Mouse (Mus musculus) spleen, adult 12 weeks (tissue): Measurements from ENCODE around the gene Dgkh.

Experiments
- DNase-seq: peaks from one replicate; pipeline ENCODE4 v3.0.0; 2022; ENCODE audit warnings: low spot score

Gene Dgkh

DNA sequence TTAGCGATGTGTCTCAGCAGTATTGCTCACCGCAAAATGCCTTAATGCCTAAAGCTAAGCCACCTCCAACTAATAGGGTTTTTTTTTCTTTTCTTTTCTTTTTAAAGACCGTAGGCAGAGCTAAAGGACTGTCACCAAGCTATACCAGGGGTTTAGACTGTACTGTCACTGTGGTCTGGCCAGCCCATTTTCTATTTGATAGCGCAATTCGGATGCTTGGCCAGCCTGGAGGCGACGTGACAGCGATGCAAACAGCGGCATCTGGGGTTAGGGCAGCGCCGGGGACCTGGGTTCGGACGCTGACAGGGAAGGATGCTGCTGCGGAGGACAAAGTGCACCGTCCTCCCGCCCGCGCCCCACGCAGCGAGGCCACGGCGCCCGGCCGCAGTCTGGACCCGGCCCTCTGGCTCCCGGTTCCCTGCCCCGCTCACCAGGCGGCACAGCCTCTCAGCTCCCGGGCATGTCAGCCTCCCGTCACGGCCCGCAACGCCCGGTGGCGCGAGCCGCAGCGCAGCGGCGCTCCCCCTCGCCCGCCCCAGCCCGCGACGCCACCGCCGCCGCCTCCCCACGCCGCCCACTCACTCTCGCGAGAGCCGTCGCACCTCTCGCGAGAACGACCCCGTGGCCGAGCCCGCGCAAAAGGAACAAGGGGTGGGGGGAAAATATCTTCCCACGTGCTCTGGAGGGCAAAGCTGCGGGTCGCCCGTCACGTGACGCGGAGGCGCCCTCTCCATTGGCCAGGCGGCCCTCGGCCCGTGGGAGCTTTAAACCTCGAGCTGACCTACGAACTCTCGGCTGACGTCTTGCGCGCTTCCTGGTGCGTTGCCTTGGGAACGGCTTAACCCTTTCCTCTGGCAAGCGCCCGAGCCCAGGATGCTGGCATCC lies 196.1 kb downstream of the Dgkh start, which contains the start of gene Akap11:
Akap11 (minus strand) TSS at position 528 of the 885 bp plus-strand sequence.
- peak; percentile 79 for DNase-seq

DNA sequence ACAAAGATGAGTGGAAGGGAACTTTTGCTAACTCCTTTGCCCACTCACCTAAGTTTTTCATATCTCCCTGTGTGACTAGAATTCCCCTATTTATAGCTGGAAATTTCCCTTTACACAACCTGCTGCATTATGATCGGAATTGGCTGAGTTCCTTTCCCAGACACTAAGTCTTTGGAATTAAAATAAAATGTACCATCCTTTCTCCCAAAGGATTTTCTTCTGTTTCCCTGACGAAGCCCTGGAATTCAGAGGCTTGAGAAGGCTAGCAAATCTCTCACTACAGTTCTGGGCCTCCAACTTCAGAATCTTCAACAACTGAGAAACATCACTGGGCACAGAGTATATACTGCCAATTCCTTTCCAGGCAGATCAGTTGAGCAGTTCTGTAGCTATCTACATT lies 197.2 kb downstream of the Dgkh start:
- no peak for DNase-seq

DNA sequence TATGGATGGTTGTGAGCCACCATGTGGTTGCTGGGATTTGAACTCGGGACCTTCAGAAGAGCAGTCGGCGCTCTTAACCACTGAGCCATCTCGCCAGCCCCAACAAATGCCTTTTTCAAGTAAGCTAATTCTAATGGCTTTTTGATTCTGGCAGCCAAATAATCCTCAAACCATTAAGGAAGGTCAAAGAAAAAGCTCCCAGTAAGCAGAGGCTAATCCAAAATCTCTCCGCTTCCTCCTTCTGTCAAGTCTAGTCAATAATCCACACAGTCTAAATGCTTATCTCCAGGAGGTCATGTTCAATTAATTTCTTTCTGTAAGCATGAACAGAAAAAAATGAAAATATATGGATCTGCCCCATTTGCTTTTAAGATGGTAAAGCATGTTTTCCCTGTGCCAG lies 197.9 kb downstream of the Dgkh start:
- no peak for DNase-seq

DNA sequence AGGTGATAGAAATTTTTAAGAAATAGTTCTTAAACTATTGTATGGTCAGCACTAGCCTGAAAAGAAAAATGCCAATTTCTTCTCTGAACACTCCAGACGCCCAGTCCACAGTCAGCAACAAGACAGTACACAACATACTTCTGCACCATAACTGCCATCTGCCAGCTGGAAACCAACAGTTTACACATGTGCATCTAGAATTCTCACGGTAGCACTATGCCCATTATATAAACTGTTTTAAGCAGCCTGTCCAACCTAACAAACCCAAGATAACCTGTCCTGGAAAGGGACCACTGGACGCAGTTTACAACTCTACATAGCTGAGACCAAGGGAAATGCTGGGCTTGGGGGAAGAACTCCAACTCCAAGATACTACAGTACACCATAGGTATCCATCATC lies 198.9 kb downstream of the Dgkh start:
- no peak for DNase-seq

DNA sequence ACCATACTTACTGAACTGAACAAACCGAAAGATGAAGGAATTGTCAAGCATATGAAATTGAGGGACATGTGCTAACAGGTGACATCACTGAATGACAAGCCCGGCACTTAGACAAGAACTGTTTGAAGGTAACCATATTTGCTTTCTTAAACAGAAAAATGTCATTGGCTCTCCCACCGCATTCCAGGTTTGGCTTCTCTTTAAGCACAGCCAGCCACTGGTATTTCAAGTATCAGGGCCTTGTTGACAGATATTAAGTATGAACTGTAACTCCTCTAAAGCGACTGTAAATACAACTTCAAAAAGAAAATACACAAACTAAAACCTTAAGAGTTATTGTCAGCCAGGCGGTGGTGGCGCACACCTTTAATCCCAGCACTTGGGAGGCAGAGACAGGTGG lies 200.2 kb downstream of the Dgkh start:
- DNase-seq: no peak

DNA sequence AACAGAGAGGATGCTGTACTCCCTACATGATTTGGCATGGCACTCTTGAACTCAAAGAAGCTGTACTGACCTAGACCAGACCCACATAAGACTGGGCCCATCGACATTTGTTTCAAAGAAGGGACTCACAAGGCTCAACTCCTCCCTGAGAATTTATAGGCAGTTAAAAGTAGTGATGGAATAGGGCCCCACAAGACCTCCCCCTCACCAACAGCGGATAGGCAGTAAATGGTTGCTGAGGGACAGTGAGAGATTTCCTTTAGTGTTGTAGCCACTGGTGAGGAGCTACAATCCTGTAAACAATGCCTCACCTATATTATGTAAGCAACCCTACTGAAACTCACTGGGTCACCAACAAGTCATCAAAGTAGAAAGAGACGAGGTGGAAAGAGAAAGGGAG lies 202.3 kb downstream of the Dgkh start:
- DNase-seq: no peak

DNA sequence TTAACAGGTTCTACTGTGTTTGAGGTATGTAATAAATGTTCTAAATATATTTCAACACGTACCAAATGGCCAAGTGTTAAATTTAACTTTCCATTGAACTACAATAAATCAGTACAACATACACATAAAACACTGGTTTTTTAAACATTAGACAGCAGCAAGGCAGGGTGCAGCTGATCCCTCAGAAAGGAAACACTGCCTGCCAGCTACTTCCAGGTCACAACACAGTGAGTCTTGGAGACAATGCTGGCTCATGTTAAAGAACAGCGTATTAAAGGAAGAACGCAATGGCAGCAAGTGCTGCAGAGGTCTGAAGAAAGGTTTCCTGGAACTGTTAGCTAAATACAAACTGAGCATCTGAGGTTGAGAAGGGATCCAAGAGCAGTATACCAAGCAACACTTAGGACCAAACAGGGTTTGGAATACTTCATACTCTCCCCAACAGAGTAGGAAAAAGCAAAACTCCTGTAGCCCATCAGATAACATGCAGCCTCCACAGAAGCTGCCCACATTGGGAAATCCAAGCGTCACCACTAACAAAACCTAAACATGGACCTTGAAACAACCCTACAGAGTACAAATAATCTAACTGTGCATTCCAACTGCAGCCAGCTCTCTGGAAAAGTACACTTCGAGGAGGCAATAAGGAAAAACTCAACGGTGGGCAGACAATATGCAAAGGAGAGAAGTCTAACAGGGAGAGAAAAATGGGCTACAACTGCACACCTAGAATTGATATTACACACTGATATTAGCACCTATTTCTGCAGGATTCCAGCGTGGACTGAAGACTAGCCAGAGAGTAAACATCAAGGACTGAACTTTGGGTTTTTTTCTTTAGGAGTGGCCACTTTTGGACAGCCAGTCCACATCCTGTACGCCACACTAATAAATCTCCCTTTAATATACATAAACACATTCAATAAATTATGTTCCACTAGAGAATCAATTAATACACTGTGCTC lies 203.8 kb downstream of the Dgkh start:
- DNase-seq: no peak

DNA sequence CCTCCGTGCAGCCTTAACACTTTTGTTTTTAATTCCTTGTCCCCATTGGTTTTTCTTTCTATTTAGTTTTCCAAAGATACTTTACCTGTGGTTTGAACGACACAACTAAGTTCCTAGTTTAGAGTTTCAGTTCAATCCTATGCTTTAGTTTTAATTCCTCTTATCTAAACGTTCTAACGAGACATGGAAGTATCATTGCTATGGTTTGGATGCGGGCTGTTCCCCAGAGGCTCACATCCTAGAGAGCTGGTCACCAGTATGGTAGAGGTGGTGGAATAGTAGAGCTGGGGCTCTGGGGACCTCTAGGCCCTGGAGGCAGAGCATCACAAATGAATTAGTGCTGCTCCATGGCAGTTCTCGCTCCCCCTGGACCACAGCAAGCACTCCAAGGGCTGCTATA lies 205.7 kb downstream of the Dgkh start:
- no peak for DNase-seq

DNA sequence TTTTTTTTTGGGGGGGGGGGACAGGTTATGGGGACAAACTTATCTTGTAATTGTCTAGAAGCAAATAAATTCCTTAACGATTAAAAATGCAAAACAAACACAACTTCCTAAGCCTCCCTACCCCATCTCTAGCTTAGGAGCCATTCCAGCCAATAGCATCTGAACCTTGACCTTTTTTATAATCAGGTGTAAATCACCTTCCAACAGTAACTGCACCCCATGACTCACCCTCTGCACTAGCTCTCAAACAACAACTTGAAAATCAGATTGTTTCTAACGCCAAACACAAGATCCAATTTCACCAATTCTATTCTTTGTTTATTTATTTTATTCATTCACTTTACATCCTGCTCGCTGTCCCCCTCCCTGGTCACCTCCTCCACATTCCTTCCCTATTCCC lies 206.1 kb downstream of the Dgkh start:
- DNase-seq: no peak

DNA sequence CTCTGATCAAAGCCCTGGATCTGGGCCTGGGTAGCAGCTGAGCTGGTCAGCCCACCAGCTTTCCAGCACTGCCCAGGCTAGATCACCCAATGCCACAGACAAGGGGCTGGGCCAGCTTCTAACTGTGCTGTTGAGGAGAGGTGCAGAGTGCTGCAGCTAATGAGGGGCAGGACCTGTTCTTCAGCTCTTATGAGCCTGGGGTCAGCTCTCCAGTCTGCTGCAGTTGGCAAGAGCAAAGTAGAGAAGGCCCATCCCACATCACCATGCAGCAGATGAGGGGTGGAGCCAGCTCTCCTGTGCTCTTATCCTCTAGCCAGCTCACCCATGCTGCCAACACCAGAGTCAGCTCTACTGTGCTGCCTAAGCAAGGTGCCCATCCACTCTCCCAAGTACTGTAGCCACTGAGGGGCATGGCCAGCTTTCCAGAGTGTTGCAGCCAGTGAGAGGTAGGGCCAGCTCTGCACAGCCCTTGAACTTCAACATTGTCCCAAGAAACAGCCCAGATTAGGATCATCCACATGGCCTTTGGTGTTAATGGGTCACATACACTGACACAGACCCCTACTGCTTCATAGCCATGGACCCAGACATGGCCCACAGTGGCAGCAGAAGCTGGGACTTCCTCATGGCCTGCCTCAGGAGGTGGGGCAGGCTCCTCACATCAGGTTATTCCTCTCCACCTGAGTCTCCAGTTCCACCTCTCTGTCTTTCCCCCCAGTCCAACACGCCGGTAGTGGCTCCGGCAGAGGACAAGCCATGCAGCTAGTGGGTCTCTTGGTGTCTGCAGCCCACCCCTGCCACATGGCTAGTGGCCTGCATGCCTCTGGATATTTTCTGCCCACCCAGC lies 206.7 kb downstream of the Dgkh start:
- DNase-seq: no peak

DNA sequence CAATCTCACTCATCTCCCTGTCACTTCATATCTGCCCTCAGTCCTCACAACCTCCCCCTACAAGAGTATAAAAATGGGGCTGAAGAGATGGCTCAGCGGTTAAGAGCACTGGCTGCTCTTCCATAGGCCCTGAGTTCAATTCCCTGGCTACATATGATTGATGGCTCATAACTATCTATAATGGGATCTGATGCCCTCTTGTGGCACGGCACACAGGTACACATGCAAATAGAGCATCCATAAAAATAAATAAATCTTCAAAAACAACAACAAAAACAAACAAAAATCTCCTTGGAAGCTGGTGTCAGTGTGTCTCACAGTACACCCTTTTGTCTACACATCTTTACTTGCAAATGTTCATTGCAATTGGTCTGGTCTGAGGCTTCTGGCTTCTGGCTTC lies 207.5 kb downstream of the Dgkh start:
- no peak for DNase-seq

DNA sequence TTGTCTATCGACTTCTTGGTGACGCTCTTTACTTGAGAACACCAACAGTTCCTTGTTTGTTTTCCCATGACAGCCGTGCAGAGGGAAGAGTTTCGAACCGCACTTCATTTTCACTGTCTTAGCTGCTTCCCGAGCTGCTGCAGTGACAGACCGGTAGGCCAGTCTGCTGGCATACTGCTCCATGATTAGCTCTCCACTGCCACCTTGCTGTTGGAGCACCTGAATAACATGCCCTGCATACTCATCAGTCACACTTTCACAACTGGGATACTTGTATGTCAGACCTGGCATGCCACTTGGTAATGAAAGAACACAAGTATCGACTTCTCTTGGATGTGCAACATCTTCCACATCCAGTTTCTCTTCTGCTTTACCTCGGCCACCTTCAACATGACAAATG lies 221.9 kb downstream of the Dgkh start:
- no peak for DNase-seq

DNA sequence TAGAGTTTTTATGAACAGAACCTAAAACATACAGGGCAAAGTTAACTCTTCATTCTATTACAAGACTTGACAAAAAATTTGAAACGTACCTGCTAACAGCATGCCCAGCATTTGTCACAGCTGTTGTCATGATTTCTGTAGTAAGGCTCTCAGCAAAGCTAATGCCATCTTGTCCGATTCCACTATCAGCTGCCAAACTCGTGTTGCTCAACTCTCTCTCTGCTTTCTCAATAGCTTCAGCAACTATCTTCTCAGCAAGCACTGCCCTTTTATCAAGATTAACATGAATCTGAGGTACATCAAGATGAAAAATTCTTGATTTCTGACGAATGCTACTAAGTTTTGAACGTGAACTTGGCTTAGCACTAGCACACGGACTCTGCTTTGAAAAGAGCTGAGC lies 222.8 kb downstream of the Dgkh start:
- DNase-seq: no peak
